Mouse (Mus musculus) gastrocnemius, postnatal 4 days (tissue): ENCODE results near the gene Olfr70. TPM values are rescaled to one million over a fixed set of nuclear protein-coding genes. Genes with fewer than 3 reads are reported as not detected.

Experiments used
- DNase-seq, 2 experiments: peaks; one replicate each; pipeline ENCODE4 v3.0.0; 2021 to 2022; ENCODE audit warnings: low spot score in 2 of 2, mixed read lengths in 2 of 2
- long read RNA-seq, 2 experiments: library from polyadenylated mRNA; stranded (forward); transcript quantifications; one replicate each; pipeline ENCODE4 v2.0.0; 2021
- total RNA-seq, 2 experiments: library from RNA; stranded (reverse); gene quantifications; 2 replicates each; pipeline ENCODE4 v1.2.3; 2021

Gene Olfr70
- total RNA-seq: not detected
- long read RNA-seq, experiment 1: 0 reads
- long read RNA-seq, experiment 2: 0 reads

DNA sequence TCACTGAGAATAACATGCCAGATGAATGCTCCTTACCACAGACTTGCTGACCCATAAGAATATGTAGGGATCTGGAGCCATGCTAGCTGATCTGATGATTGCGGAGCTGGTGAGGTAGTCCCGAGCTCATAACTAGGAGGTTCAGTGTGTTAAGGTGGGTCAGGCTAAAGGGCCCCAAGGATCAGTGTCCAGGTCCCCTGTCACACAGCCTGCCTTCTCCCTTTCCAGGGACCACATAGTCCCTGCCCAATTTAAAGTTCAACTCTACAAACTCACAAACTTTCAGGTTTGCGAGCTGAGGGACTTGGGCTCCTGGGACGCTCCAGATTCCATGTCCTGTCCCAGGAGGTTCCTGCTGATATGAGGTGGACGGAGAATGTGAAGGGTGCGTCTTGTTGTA, at the start of gene Olfr70:
Gene Olfr70 (minus strand): TSS at position 101 of the 400 bp plus-strand sequence.
- no peak for DNase-seq

DNA sequence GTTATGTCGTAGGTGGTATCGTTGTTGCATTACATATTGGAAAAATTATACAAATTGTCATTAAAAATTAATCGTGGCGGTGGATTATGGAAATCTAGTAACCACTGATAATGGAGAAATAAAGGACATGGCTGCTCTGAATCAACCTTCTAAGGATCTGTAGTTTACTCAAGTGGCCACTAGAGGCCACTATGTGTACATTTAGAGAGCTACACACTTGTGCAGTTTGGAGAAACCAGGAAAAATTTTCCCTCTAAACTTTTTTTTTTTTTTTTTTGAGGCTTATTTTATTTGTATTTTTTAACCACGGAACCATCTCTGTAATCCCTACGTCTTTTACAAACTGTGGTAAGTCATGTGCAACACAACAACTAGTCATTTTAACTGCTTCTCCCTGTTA, 44.6 kb upstream of the Olfr70 start:
- no peak for DNase-seq

DNA sequence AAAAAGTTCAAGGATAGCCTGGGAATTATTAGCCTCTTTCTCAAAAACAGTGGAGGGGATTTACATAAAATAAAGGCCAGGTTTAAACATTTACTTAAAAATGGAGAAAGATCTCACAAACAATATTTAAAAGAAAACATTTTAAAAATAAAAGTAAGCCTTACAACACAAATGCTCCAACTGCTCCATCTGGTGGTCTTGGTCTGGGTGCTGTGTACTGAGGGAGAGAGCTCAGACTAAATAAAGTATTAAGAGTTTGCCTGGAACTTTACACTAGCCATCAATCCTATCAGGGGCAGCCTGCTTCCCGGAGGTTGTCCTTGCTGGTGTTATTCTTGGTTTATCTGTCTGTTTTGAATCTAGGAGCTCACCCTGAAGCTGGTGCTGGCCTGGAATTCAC, 42.5 kb upstream of the Olfr70 start:
- no peak for DNase-seq

DNA sequence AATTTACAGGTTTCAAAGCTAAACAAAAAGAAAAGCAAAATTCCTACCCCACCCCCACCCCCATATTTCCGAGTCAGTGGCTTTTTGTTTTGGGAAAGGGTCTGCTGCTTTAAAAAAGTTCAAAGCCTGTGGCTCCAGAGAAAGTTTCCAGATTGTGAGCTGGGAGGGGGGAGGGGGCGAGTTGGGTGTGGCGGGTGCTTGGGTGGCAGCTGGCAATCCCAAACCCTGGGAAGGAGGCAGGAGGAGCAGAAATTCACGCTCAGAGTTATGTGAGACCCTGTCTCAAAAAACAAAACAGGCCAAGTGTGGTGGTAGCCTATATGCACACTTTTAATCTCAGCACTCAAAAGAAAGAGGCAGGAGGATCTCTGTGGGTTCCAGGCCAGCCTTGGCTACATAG, 42.0 kb upstream of the Olfr70 start:
- no peak for DNase-seq

DNA sequence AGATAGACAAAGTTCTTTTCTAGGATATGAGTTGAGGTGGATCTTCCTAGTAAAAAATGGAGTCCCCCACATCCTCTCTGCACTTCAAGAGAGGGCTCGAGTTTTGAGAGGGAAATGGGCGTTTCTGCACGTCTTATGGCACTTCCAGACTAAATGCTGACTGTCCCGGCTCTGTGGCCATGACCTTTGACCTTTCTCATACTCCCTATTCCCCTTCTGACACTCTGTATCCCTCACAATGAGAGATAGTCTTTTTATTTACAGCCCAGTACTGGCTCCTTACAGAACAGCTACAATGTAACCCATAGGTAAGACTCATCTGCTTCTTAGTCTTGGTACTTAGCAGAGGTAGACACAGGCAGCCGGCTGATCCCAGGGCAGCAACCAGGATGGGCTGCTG, 40.9 kb upstream of the Olfr70 start:
- DNase-seq: no peak

DNA sequence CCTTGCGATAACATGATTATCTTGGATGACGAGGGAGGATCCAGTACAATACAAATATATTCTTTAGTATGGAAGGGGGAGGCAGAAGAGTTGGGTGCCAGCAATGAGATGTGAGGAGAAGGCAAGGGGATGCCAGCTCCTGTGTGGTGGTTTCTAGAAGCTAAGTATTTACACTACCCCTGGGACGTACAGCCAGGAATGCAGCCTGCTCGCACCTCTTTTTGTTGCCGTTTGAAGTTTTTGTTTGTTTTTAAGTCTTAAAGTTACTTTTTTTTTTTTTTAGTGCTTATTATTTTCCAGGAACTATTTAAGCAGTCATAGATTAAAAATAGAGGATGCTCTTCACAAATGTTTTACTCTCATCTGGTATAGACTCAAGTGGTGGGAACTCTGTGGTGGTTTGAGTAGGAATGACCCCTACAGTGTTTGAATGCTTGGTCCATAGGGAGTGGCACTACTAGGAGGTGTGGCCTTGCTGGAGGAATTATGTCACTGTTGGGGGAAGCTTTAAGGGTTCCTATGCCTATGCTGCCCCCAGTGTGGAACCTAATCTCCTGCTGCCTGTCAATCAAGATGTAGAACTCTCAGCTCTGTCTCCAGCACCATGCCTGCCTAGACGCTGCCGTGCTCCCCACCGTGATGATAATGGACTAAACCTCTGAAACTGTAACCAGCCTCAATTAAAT, 38.5 kb upstream of the Olfr70 start:
- DNase-seq: no peak

DNA sequence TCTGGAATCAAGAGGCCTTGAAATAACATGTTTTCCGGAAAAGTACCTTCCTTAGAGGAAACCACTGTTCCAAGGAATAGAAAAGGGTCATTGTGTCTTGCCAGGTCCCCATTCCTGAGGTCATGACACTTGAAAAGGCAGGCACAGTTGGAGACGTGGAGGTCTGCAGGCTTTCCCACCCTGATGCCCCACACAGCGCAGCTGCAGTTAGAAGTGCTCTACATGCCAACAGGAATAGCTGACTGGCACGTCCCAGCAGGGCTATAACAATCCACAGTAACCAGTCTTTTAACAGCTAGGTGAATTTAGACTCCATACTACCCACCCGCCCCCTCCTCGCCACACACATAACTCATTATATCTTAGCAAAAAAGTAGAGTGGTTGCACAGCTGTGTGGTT, 36.5 kb upstream of the Olfr70 start:
- no peak for DNase-seq

DNA sequence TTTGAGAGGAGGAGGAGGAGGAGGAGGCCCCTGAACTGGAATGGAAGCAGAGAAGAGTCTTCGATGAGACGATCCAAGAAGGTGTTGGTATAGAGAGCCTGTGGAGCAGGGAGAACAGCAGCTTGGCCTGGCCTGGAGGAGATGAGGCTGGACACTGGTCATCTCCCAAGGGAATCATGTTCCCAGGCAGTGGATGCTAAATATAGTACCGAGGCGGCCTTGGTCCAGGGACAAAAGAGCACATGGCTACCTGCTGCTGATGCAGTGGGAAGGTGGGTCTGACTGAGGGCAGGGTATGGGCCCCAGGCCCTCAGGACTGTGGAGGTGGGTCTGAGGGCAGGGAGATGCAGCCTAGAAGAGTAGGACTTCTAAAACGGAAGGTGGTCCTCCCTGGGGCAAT, 32.6 kb upstream of the Olfr70 start:
- no peak for DNase-seq

DNA sequence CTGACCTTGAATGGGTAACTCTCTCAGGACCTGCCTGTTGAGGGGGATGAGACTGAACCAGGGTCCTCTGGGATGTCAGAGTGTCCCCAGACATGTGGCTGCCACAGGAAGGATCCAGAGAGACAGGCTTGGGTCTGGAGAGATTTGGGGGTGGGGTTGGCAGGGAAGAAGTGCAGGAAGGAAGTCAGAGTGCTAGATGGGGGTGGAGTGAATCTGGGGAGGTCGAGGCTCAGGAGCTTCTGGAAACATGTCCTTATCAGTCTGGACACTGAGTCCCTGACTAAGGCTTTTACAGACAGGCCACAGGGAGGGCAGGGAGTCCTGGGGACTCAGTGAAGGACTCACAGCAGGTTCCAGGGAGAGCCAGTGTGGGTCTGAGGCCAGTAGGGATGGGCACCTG, 31.6 kb upstream of the Olfr70 start:
- DNase-seq: no peak

DNA sequence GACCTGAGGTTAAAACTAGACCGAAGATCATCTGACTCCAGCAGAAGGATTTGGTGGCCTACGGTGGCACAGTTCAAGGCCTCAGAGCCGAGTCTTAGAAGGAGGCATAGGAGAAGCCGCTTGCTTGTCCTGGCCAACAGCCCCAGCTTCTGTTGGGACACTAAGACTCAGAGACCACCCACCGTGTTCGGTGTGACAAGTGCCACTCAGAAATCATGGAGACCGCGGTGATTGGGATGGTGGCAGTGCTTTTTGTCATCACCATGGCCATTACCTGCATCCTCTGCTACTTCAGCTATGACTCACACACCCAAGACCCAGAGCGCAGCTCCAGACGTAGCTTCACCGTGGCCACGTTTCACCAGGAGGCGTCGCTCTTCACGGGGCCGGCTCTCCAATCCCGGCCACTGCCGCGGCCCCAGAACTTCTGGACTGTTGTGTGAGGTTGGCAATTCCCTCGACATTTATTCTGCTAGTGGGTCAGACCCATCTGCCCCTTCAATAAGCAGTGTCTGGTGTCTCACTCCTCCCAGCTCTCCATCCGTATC, 30.2 kb upstream of the Olfr70 start:
- DNase-seq: no peak

DNA sequence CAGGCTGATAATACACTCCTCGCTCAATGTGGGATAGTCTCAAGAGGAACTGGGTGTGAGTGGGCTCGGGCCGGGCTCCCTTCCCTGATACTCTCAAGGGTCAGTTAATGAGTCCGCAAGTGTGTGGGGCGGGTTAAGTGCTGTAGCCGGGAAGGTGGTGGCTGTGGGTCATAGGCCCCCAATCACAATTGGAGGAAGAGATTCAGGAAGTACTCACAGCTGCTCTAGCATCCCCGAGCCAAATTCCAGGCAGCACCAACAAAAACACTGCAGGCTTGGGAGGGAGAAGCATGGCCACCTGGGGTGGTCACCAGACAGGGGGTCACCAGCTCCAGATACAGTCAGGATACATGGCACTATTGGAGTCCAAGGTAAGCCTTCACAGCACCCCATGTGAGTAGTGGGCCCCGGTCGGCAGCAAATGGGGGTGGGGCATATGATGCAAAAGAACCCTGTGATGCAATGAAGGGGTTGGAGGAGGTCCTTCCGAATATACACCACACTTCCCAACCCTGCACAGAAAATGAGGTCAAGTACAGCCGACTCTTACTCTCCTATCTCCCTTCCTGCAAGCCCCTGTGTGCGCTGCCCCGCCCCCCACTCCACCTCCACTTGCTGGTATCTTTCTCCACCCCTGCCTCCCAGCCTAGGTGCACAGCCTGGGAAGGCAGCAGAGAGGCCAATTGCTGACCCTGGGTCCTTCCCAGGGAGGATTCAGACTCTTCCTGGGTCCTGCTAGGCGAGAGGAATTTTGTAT, 29.4 kb upstream of the Olfr70 start, which contains the start of gene Spaar:
Gene Spaar (plus strand): TSS at position 241 of the 757 bp plus-strand sequence.
- no peak for DNase-seq

DNA sequence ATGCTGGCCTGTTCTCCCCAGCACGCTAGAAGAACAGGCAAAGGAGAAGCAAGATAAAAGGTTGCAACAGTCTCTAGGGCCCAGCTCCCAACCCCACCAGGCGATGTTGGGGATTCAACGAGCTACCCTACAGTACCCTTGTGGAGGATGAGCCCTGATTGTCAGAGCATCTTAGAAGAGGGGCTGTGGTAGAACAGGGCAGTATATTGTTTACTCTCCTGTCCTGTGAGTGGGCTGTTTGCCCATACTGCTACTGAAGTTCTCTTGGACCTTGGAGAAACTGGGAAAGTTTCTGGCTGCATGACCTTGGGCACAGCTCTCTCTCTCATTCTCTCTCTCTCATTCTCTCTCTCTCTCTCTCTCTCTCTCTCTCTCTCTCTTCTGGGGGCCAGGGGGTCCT, 28.5 kb upstream of the Olfr70 start:
- no peak for DNase-seq

DNA sequence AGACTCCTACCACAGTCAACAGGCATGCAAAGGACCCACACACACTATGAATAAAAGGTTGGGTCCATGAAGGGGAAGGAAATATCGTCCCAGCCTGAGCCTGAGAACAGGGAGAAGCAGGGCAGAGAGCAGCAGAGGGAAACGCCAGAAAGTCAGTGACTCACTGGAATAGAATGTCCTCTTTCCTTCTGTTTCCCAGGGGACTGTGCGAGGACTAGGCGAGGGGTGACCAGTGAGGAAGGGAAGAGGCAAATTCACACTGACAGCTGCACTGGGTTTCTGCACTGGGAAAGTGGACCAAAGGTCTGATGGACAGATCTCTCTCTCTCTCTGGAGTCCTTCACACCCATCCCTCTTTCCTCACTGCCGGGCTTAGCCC, 28.0 kb upstream of the Olfr70 start:
- DNase-seq: peak in 1 of 2 experiments; percentile 46

DNA sequence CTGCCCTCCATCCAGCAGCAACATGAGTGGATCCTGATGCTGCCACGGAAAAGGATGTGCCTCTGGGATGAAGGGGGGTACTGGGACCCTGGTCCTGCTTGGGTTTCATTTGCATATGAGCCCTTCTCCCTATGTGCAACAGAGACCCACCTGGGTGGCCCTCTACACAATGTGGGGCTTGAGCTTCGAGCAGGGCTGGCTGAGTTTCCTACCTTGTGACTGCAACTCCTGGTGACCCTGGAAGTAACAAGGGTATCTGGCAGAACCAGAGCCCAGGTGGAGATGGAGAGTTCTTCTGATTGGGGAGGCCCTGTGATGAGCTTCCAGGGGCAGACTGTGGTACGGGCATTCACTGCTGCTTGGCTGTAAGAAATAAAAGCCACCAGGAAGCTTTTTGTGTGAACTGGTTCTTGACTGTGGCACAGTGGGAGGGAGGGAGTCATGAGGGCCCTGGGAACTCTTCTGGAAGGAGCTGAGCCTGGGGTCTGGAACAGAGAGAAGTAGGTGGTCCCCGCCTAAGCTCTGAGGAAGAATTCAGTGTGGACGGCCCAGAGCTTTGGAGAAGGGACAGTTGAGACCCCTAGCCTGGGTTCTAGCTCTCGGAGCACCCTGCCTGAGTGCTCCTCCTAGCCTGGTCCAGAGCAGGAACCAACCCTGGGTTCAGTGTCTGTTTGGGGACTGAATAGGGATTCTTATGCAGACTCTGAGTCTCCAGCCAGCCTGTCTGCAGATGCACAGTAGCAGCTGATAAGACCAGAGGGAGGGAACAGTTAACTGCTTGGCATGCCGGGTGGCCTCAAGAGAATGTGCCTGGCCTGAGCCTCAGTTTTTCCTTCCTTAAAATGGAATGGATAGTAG, 27.3 kb upstream of the Olfr70 start:
- DNase-seq: no peak

DNA sequence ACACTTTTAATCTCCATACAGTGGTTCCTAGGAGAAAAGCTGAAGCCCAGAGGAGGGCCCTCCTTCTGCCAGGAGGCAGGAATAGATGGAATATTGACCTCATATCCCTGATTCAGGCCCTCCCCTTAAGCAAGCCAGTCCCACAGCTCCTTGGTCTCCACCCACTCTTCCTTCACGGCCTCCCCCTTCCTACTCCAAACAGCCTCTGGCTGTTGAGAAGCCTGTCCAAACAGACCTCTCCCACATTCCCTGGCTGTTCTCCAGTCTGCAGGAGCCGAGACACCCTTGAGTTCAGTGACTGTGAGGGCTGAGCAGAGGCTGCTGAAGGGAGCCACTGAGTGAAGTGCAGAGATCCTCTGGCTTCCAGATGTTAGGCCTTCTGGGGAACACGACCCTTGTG, 26.4 kb upstream of the Olfr70 start, which contains the start of gene Hrct1:
Gene Hrct1 (plus strand): TSS at position 194 of the 400 bp plus-strand sequence.
- DNase-seq: peak in 1 of 2 experiments; percentile 74

DNA sequence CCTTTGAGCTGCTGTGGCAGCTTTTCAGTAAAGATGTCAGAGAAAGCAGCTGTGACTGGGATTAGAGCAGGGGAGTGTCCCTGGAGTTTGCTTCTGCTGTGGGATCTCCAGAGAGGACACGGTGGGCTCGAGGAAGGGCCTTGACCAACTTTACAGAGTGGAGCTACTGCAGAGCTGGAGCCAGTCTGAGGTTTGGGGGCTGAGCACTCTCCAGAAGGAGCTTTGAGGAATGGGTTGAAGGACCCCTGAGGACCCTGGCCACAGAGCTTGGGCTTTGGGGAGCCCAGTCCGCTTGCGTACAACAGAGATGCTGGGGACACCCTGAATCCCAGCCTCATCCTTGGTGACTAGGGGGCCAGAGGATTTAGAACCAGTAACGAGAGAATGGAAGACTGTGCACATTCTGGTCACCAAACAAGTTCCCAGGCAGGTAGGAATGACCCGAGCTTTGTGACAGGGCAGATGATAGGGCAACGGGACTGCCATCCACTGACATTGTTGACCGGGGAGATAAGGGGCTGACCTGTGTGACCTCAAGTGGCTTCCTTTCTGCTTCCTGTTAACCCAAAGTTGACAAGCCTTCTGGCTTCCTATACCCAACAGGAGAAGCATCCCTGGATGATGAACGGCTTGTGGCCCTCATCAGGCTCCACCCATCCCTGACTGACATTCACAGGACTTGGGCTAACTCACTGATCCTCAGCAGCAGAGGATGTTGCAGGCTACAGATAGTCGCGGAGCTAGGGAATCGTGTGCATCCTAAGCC, 25.8 kb upstream of the Olfr70 start:
- no peak for DNase-seq

DNA sequence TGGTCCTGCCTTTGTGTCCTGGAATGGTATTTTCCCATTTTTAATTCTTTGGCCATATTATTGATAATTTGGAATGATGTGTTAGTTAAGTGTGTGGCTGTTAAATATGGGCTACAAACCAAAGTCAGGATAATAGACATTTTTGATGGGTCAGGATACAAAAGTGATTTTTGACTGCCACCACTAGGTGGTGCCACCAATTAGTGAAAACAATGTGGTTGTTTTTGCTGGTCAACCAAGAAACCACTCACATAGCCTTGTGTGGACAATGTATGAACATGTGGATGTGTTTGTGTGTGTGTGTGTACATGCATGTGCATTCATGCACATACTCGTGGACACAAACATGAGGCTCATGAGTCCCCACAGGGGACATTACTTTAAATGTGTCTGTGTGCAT, 24.2 kb upstream of the Olfr70 start:
- DNase-seq: peak in 1 of 2 experiments; percentile 64

DNA sequence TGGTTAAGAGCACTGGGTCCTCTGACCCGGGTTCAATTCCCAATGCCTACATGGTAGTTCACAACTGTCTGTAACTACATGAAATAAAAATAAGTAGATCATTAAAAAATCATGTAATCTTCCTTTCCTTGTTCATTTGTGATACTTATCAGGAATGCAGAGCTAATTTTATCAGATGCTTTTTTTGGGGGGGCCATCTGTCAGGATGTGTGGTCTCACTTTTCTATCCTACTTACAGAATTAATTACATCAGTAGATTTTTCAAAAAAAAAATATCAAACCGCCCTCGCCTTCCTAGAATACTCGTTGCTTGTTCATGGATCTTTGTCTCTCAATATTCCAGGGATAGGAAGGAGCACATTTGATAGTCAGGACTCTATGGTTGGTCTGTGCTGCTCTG, 21.6 kb upstream of the Olfr70 start:
- DNase-seq: no peak

DNA sequence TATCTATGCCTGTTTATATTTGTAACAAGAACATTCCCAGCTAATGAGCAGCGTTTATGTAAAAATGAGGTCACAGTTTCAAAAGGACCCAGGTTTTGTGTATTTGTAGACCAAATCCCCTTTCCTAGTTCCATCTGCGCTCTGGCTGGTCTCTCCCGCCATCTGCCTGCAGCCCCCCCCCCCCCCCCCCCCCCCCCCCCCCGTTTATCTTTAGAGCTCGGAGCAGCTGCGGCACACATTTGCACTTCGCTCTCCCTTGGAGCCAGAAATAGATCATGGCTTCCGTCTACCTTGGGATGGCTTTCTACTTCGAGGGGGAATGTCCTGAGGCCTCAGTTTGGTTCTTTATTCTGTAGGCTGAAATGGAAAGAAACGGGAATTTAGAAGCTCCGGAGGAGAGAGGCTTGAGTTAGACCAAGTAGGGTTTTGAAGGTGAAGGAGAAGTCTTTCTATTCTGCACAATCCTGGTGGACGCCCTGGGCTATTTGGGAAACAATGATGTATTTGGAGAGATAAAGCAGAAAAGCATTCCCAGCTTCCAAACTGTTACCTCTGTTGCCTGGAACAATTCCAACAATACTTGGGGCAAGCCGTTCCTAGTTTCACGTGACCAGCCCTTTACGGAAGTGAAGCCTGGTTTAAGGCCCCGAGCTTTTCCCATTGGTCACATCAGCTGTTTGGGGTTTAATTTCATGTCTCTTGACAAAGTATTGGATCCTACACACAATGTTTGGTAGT, 20.1 kb upstream of the Olfr70 start:
- no peak for DNase-seq

DNA sequence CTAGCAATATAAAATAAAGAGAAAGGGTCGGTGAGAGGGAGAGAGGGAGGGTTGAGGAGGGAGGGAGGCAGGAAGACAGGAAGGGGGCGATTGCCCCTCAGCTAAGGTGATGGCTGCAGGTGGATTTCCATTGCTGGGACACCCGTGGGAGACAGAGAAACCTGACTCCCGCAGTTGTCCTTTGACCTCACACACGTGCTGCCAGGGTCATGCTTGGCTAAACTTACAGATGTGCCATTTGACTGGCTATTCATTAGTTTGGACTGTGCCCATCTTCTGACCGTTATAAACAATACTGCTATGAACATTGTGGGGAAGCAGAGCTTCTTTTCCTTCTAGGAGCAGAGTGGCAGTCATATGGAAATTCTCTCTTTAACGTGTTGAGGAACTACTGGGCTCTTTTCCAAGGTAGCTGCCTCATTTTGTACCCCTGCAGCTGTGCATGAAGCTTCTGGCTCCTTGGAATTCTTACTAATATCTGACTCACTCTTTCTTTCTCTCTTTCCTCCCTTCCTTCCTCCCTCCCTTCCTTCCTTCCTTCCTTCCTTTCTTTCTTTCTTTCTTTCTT, 13.1 kb upstream of the Olfr70 start:
- DNase-seq: no peak
